Mouse (Mus musculus): ENCODE data around the gene Wnk4. TPM values are rescaled to one million over a fixed set of nuclear protein-coding genes. Genes with fewer than 3 reads are reported as not detected.

The Wnk4 gene
- total and polyA plus RNA-seq, 2 experiments from 2014 or later = 1.5 to 6.5 TPM

DNA sequence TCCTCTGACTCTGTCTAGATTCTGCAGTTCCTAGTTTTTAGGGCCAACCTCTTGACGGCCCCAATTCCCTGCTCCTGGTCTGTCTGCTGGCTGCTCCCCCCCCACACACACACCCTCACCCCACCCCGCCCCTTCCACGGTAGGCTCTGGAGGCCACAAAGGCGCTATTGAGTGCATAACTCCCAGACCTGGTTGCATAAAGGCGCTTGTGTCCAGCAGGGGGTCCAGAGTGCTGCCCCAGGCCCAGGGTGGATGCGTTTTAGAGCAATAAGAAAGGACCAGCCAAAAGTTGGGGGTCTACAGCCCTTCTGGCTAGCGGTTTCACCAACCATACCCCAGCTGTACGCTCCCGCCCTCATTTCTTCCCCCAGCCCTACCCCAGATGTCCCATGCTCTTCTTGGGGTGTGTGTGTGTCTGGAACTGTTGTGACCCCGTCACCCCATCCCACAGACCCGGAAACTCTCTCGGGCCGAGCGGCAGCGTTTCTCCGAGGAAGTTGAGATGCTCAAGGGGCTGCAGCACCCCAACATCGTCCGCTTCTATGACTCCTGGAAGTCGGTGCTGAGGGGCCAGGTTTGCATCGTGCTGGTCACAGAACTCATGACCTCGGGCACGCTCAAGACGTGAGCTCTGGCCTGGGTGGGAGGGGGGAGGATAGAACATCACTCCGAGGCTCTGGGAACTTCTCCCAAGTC, 2.1 kb downstream of the Wnk4 start:
- Histone ChIP-seq H3K4me1 (ENCODE audit: insufficient read depth, low read length) (peaks cover 20% of the 10 kb centered on the region), H3K4me2 (ENCODE audit: low read depth, low read length) (0 out of 2 replicates have a peak overlapping the region, but pooled peaks have one; percentile 27), H3K27me3 (ENCODE audit: insufficient read depth, low read length) (peaks cover 15% of the 10 kb centered on the region), H3K27ac (no peak overlapping the region), H3K36me3 (ENCODE audit: insufficient read depth, low read length) (peaks cover 9% of the 10 kb centered on the region; the same call in 1 of the 2 replicates), H3K9me3 (ENCODE audit: low read length) (no peaks in the 10 kb centered on the region), H3K9ac (replicated peaks; ENCODE audit: low read length) (no peak overlapping the region; the same call in 1 of the 2 replicates), H3K4me3 (ENCODE audit: low read length) (no peak overlapping the region)
- 2% methylated on average over 24 of the region's 24 CpGs for WGBS
- ATAC-seq (no peak), DNase-seq (ENCODE audit: low spot score) (no peak)
- TF ChIP-seq CTCF (IDR thresholded peaks at IDR 0.05; ENCODE audit: low read depth) = no peak

DNA sequence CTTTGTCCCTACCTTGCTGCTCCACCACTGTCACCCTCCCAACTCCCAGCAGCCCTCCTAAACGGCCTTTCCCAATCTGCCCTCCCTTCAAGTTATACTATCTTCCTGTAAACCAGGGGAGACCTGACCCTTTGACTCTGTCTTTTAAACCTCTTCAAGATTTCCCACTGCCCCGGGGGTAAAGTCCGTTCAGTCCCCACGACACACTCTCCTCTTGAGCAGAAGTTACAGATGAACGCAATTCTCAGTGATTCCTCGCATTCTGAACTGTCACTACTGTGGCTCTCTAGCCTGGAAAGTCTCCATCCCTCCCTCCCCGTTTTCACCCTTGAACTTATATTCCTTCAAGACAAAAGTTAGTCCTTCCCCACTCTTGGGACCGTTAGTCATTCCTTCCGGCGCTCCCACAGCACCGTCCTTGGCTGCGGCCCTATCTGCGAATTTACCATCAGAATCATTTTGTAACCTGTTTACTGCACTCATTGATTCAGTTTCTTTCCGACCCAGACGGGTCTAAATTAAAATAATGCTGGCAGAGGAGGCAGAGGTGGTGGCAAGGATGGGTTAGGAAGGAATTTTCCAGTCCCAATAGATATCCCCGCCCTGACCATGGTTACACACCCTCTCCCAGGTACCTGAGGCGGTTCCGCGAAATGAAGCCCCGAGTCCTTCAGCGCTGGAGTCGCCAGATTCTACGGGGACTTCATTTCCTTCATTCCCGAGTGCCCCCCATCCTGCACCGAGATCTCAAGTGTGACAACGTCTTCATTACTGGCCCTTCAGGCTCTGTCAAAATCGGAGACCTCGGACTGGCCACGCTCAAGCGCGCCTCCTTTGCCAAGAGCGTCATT, 3.0 kb downstream of the Wnk4 start:
- Histone ChIP-seq H3K27ac (no peak overlapping the region), H3K9me3 (ENCODE audit: low read length) (no peaks in the 10 kb centered on the region), H3K4me3 (ENCODE audit: low read length) (no peak overlapping the region), H3K27me3 (ENCODE audit: insufficient read depth, low read length) (peaks cover 15% of the 10 kb centered on the region), H3K36me3 (ENCODE audit: insufficient read depth, low read length) (0 out of 2 replicates have a peak, but pooled peaks cover 5% of the 10 kb centered on the region), H3K4me2 (ENCODE audit: low read depth, low read length) (no peak overlapping the region), H3K4me1 (ENCODE audit: insufficient read depth, low read length) (peaks cover 20% of the 10 kb centered on the region), H3K9ac (replicated peaks; ENCODE audit: low read length) (no peak overlapping the region)
- no peak for DNase-seq (ENCODE audit: low spot score)
- 6% methylated on average over 32 of the region's 32 CpGs for WGBS
- ATAC-seq = no peak
- no peak for TF ChIP-seq CTCF (IDR thresholded peaks at IDR 0.05; ENCODE audit: low read depth)

DNA sequence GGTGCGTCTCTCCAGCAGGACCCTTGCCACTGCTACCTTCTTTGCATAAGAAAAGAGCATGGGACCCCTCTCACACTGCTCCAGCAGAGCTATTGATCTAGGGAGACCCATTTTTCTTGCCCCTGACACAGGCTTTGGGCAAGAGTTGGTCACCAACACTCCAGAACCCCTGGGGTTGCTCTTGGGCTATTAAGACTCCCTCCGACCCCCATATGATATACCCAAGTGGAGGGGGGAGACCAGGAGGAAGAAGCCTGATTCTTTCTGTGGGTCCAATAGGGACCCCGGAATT, 3.6 kb downstream of the Wnk4 start:
- Histone ChIP-seq H3K9ac (replicated peaks; ENCODE audit: low read length) (no peak overlapping the region), H3K4me1 (ENCODE audit: insufficient read depth, low read length) (peaks cover 20% of the 10 kb centered on the region), H3K27me3 (ENCODE audit: insufficient read depth, low read length) (peaks cover 15% of the 10 kb centered on the region), H3K36me3 (ENCODE audit: insufficient read depth, low read length) (0 out of 2 replicates have a peak, but pooled peaks cover 1% of the 10 kb centered on the region), H3K4me2 (ENCODE audit: low read depth, low read length) (no peak overlapping the region), H3K4me3 (ENCODE audit: low read length) (no peak overlapping the region), H3K27ac (no peak overlapping the region), H3K9me3 (ENCODE audit: low read length) (no peaks in the 10 kb centered on the region)
- DNase-seq (ENCODE audit: low spot score) (no peak), ATAC-seq (no peak)
- no peak for TF ChIP-seq CTCF (IDR thresholded peaks at IDR 0.05; ENCODE audit: low read depth)
- 11% methylated on average over 3 of the region's 3 CpGs for WGBS

DNA sequence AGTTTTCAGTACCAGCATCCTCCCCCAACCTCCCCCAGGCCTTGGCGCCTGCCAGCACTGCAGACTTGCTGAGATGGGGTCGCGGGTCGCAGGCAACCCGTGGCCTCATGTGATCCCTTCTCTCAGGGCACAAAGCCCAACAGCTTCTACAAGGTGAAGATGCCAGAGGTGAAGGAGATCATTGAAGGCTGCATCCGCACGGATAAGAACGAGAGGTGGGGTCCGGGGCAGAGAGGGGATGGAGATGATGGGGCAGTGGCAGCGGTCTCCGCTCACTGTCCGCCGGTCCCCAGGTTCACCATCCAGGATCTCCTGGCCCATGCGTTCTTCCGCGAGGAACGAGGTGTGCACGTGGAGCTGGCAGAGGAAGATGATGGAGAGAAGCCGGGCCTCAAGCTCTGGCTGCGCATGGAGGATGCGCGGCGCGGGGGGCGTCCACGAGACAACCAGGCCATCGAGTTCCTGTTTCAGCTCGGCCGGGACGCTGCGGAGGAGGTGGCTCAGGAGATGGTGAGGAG, 4.6 kb downstream of the Wnk4 start:
- Histone ChIP-seq H3K27ac (no peak overlapping the region), H3K36me3 (ENCODE audit: insufficient read depth, low read length) (no peaks in the 10 kb centered on the region), H3K9ac (replicated peaks; ENCODE audit: low read length) (peak overlapping the region; percentile 25; the same call in 1 of the 2 replicates), H3K4me1 (ENCODE audit: insufficient read depth, low read length) (peaks cover 18% of the 10 kb centered on the region), H3K4me2 (ENCODE audit: low read depth, low read length) (peak overlapping the region; percentile 53), H3K9me3 (ENCODE audit: low read length) (no peaks in the 10 kb centered on the region), H3K4me3 (ENCODE audit: low read length) (peak overlapping the region; percentile 29), H3K27me3 (ENCODE audit: insufficient read depth, low read length) (peaks cover 15% of the 10 kb centered on the region)
- ATAC-seq = no peak
- DNase-seq (ENCODE audit: low spot score) = peak; percentile 11
- no peak for TF ChIP-seq CTCF (IDR thresholded peaks at IDR 0.05; ENCODE audit: low read depth)
- 3% methylated on average over 31 of the region's 31 CpGs for WGBS

DNA sequence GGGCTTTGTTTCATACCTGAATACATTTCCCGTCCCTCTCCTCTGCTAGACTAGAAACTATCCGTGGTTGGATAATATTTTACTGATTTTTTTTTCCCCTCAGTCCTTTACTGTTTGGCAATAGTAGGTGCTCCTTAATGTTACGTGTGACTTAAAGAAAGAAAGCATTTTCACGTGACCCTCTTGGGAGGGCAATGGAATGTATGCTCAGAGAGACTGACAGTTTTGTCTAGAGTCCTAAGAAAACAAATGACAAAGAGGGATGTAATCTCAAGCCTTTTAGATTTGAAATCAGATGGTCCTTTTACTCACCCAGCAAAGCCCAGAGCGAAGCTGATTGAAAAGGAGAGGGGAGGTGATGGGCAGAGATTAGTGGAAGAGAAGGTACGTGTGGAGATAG, 5.5 kb downstream of the Wnk4 start:
- Histone ChIP-seq H3K9me3 (ENCODE audit: low read length) (no peaks in the 10 kb centered on the region), H3K9ac (replicated peaks; ENCODE audit: low read length) (no peak overlapping the region), H3K36me3 (ENCODE audit: insufficient read depth, low read length) (no peaks in the 10 kb centered on the region), H3K4me3 (ENCODE audit: low read length) (no peak overlapping the region), H3K4me1 (ENCODE audit: insufficient read depth, low read length) (peaks cover 9% of the 10 kb centered on the region), H3K4me2 (ENCODE audit: low read depth, low read length) (peak overlapping the region; percentile 53), H3K27me3 (ENCODE audit: insufficient read depth, low read length) (peaks cover 15% of the 10 kb centered on the region), H3K27ac (no peak overlapping the region)
- TF ChIP-seq CTCF (IDR thresholded peaks at IDR 0.05; ENCODE audit: low read depth) = no peak
- ATAC-seq = no peak
- no peak for DNase-seq (ENCODE audit: low spot score)
- 23% methylated on average over 6 of the region's 6 CpGs for WGBS

DNA sequence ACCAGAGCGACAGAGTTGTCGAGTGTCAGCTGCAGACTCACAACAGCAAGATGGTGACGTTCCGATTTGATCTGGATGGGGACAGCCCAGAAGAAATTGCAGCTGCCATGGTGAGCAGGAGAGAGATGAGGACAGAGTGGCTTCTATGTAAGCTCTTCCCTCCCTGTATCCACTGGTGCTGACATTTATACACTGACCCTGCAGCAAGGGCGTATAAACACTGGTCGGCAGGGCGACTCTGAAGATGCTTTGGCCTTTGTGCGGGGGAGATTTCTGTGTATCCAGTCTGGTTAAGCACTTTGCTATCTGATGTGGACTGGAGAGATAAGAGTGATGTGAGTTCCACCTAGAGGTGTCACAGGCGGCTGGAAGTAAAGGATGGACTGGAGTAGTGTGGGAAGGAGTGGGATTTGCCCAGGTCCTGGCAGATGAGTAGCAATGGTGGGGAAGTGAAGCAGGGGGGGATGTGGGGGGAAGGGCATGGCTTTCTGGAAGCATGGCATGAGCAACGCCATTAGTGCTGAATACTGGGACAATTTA, 9.3 kb downstream of the Wnk4 start:
- H3K36me3 ChIP-seq (ENCODE audit: insufficient read depth, low read length) = no peaks in the 10 kb centered on the region
- H3K4me2 ChIP-seq (ENCODE audit: low read depth, low read length) = 0 out of 2 replicates have a peak overlapping the region, but pooled peaks have one; percentile 5
- DNase-seq (ENCODE audit: low spot score) = peak; percentile 64
- H3K27me3 ChIP-seq (ENCODE audit: insufficient read depth, low read length) = peaks cover 4% of the 10 kb centered on the region; the same call in 1 of the 2 replicates
- no peaks in the 10 kb centered on the region for H3K9me3 ChIP-seq (ENCODE audit: low read length)
- H3K9ac ChIP-seq (replicated peaks; ENCODE audit: low read length) = no peak overlapping the region
- peak overlapping the region; percentile 67; the same call in 1 of the 2 replicates for H3K27ac ChIP-seq
- ATAC-seq = 0 out of 2 replicates have a peak, but pooled peaks have one; percentile 66
- 40% methylated on average over 10 of the region's 10 CpGs for WGBS
- peaks cover 8% of the 10 kb centered on the region for H3K4me1 ChIP-seq (ENCODE audit: insufficient read depth, low read length)
- no peak for TF ChIP-seq CTCF (IDR thresholded peaks at IDR 0.05; ENCODE audit: low read depth)
- no peak overlapping the region for H3K4me3 ChIP-seq (ENCODE audit: low read length)
